Mouse (Mus musculus) large intestine, adult 2 months (tissue): ENCODE results near the gene Cry2. TPM values are rescaled to one million over a fixed set of nuclear protein-coding genes. Genes with fewer than 3 reads are reported as not detected.
"Not testable (repeated sequence)": the region's sequence is repeated elsewhere in the genome, so short reads cannot be mapped to it uniquely, and the experiment has no call there.

Source experiments
- DNase-seq: peaks from one replicate; pipeline ENCODE4 v3.0.0-alpha.2; 2012; ENCODE audit warnings: low read depth, low spot score
- WGBS: fragments of 180-500 bp; shearing (Covaris S2); methylation state at CpG from one replicate; pipeline ENCODE4 v1.1.7; 2018; 5-methylcytosine and 5-hydroxymethylcytosine counted together
- polyA plus RNA-seq: library from polyadenylated mRNA; depleted of rRNA; stranded (reverse); fragments of >200 nt; gene quantifications from 2 replicates; pipeline ENCODE4 v1.2.3, GENCODE M21; 2012

The Cry2 gene
- polyA plus RNA-seq, 1 experiment = 6.9 TPM

- DNase-seq = no peak
- 69% methylated on average over 9 of the region's 9 CpGs for WGBS
Observed at GRCm38 (mm10) chr2:92424462-92425308, 9.2 kb downstream of the Cry2 start.

- WGBS = 44% methylated on average over 9 of the region's 9 CpGs
- no peak for DNase-seq
Observed at GRCm38 (mm10) chr2:92423702-92424461, 10.0 kb downstream of the Cry2 start.

GRCm38 (mm10) chr2:92423156-92423555 is 10.7 kb downstream of the Cry2 start:
- WGBS = 91% methylated on average over 9 of the region's 9 CpGs
- DNase-seq = no peak

DNA sequence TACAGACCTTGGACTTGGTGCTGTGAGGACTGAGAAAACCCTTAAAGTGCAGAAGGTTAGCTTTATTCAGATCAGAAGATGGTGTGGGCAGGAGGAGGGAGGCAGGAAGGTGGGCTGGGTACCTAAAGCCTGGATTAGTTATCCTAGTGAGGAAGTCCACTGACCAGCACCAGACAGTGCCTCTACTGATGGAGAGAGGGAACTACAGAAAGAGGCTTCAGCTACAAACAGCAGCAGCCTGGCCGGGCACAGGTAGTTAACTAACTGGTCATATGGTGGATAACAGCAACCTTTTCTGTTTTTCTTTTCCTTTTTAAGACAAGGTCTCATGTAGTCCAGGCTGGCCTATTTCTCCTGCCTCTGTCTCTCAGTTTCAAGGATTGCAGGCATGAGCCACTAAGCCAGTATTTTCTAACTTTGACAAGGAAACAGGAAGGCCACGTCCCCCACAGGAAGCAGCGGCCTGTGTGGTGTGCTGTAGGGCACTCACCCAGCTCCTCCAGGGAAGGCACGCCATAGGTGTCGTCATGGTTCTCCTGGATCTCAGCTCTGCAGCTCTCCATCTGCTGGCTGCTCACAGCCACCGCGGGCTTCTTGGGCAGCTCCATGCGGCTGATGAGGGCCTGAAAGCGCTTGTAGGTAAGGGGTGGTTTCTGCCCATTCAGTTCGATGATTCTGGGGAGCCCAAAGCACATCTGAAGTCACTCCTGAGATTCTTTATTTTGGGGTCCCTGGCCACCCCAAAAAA is 11.3 kb downstream of the Cry2 start:
- no peak for DNase-seq
- WGBS = 73% methylated on average over 10 of the region's 10 CpGs

GRCm38 (mm10) chr2:92421723-92422387 is 12.0 kb downstream of the Cry2 start:
- no peak for DNase-seq
- 86% methylated on average over 7 of the region's 7 CpGs for WGBS

DNA sequence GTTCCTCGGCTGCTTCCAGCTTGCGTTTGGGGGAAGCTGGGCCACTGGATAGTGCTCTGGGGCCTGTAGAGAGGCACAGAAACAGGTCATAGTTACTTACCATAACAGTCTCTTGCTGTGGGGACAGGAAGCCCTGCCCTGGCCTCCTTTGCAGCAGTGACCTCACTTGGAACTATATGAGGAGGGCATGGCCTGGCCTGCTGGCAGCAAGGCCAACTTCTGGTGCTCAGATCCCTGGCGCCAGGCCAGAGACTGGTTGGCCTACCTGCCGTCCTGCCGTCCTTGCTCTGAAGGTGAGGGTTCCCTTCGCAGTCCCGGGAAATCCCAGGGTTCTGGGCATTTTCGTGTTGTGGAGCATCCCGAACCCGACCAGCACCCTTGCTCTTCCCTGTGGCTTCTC is 22.1 kb downstream of the Cry2 start:
- WGBS = 89% methylated on average over 10 of the region's 10 CpGs
- DNase-seq = no peak

DNA sequence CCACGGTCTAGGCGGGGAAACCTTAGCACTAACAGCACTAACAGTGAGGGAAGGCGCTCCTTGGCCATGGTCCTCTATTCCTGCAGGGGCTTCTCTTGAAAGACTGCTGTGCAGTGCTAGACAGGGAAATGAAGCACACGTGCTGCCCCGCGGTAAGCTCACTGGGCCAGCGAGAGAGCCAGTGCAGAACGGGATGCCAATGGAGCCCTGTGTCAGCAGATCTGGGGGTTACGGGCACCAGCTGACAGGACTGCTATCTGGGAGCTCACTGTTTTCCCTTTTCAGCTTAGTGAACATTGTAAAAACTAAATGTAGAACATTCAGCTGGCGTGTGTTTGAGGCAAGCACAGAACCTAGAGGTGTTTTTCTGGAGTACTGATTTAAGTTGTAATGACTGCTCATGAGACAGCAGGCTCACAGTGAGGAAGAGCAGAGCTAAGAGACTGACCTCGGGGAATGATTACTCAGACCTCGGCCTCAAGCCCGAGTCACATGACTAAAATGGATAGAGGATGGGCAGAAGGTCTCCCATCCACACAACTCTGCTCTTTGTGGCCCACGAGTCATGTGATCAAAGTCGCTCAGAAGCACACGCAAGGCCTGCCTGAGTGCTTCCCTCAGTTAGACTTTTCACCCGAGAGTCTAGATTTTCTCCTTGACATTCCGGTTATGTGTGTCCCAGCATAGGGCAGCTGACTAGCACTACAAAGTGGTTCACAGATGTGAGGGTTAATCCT is 25.4 kb downstream of the Cry2 start:
- 88% methylated on average over 18 of the region's 18 CpGs for WGBS

GRCm38 (mm10) chr2:92405687-92406086 is 28.2 kb downstream of the Cry2 start:
- WGBS = 81% methylated on average over 7 of the region's 7 CpGs
- DNase-seq = no peak

More for the DNA sequence above, 25.4 kb downstream of the Cry2 start:
- no peak for DNase-seq

- DNase-seq = no peak
- 92% methylated on average over 6 of the region's 6 CpGs for WGBS
Observed at GRCm38 (mm10) chr2:92404737-92405136, 29.1 kb downstream of the Cry2 start.

DNA sequence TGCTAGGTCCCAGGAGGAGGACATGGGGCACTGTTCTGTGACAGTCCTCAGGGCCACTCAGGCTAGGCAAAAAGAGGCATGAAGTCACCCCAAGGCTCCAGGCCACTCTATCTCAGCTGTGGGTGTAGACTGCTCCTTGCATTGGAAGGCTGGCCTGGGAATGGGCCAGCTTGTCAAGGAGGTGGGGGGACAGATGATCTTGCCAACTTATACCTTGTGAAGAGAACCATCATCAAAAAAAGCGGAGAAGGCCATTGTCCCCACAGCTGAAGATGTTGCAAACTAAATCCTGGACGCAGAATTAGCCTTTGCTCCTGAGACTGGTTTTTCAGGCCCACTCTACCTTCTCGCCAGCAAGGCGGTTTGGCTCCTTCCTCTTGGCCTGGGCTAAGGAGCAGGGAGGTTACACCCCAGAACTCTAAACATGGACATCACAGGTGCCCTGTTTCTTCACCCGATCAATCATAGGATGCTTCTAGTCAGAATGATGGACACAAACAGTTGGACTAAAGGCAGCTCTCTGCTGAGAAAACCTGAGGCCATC is 30.0 kb downstream of the Cry2 start:
- 88% methylated on average over 5 of the region's 5 CpGs for WGBS

DNA sequence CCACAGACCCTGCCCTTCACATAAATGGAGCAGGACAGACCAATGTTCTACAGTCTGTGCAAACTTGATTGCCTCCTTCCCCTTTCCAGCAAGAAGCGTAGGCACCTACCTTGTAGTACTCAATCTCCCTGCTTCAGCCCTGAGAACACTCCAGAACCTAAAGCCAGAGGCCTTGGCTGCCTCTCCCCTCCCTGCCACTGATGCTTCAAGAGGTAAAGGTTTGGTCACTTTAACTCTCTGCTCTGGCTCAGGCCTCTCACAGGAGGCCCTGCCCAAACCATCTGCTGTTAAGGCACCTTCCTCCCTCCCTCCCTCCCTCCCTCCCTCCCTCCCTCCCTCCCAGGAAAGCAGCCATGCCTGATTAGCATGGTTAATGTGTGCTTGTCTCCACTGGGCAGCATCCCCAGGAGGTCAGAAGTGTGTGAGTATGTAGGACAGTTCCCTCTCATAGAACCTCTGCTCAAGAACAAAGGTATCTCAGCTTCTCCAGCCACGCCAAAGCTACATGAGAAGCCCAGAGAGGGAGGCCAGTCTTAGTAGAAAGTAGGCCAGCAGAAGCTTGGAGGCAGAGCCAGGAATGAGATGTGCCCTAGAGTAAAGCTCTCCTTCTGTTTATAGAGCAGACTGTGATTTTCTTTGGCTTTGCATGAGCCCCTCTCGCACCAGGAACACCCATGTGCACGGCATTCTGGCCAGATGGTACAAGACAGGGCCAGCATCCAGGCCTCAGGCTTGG is 31.1 kb downstream of the Cry2 start:
- no peak for DNase-seq
- WGBS = 80% methylated on average over 4 of the region's 4 CpGs

More for the DNA sequence above, 30.0 kb downstream of the Cry2 start:
- no peak for DNase-seq

- no peak for DNase-seq
- 2% methylated on average over 58 of the region's 59 CpGs for WGBS
Observed at GRCm38 (mm10) chr2:92401091-92401561, 32.7 kb downstream of the Cry2 start, which contains the start of gene Mapk8ip1. TSS of gene Mapk8ip1 (minus strand) at chr2:92401263.

GRCm38 (mm10) chr2:92400682-92401081 is 33.2 kb downstream of the Cry2 start:
- 14% methylated on average over 22 of the region's 22 CpGs for WGBS
- no peak for DNase-seq

DNA sequence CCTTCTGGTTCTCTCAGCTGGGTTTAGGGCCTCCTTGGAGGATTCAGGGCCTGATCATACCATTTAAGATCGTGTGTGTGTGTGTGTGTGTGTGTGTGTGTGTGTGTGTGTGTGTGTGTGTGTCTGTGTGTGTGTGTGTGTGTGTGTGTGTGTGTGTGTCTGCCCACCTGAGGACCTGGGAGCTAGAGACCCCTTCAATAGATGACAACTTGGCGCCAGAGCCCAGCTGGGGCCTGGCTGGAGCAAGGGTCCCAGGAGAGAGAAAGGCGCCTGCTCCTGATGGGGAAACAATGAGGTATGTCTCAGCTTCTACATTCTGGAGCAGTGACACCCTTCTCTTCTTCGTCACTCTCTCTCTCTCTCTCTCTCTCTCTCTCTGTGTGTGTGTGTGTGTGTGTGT is 34.0 kb downstream of the Cry2 start:
- 81% methylated on average over 4 of the region's 4 CpGs for WGBS
- not testable (repeated sequence) for DNase-seq

DNA sequence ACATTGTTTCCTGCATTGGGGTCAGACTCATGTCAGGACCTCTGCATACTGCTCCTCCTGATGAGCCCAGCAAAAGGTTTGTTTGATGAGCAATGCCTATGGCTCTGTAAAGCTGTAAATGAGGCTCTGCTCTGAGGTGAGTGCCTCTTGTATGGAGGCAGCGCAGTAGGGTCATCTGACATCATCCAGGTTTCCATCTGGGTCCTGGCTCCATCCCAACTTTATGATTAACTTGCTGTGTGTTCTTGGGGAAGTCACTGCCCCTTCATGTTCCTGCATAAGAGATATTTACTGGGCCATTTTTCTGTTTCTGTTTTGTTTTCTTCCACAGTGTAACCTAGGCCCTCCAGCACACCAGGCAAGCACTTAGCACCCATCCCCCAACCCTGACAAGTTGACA is 36.4 kb downstream of the Cry2 start:
- DNase-seq = no peak

DNA sequence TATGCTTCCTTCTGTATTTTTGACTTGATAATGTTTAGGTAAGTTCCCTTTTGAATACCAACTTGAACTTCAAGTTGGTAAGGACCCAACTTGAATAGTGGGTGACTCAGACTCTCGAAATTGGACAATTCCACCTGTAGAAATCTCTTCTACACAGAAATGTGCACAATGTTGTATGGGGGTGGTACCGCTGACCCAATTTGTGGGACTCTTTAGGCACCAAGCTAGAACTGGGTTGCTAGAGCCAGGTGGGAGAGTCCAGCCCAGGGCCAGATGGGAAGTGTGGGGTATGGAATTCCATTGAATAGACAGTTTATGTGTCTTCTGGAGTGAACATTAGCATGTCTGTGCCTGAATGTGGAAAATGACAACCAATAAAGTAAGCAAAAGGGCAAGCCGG is 38.3 kb downstream of the Cry2 start:
- 78% methylated on average over 3 of the region's 3 CpGs for WGBS
- DNase-seq = no peak

More for the DNA sequence above, 36.4 kb downstream of the Cry2 start:
- 50% methylated on average over 1 of the region's 1 CpGs for WGBS

DNA sequence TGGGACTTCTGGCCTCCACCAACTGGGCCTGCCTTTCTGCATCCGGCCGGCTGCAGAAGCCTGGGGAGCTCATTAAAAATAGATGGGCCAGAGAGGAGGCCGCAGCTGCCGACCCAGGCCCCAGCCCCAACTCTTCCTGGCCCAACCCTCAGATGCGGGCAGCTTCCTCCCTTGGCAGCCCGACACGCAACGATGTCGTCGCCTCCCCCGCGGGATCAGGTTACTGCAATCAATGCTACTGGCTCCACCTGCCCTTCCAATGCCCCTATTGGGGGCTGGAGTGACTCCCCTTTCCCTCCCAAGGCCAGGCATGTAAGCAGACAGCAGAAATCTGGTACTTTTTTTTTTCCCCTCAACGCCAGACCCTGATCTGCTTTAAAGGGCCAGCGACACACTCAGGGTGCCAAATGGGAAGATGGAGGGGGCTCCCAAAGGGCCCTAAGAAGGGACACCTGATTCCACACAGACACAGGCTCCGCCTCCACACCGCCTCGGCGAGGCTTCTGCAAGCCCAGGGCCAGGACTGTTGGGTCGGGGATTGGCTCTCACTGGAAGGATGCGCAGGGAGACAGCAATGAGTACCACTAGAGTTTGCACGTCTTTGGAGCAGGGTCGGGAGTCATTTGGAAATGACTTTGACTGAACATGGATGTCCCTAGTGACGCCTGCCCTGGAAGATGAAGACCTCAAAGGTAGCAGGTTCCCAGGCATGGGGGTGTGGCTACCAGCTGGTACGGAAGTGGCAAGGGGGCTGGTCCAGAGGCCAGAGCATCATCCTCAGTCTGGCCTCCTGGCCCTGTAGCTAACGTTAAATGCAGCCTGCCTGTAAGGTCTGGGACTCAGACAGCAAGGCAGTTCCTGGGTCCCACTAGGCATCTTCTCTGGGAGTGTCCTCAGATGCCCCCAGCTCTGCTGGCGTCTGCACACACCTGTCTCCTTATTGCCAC is 41.3 kb downstream of the Cry2 start:
- WGBS = 9% methylated on average over 26 of the region's 26 CpGs
- DNase-seq = no peak
